Mouse (Mus musculus) embryonic facial prominence, embryonic 11.5 days (tissue): Measurements from ENCODE around the gene Fam126a. TPM values are rescaled to one million over a fixed set of nuclear protein-coding genes. Genes with fewer than 3 reads are reported as not detected.
A peak's percentile ranks its signal among the peaks of the same experiment; 100 is the strongest.

ENCODE experiments used
- ATAC-seq: fragments of 200-750 bp; cut with Nextera tagmentation; replicated peaks from 2 replicates; pipeline ENCODE4 v1.8.0; 2017; ENCODE audit warnings: low read depth; ENCODE audit not compliant: insufficient number of reproducible peaks, low FRiP score, low TSS enrichment
- DNase-seq: peaks from one replicate; pipeline ENCODE4 v3.0.0-alpha.2; 2015; ENCODE audit warnings: low spot score
- H3K27ac ChIP-seq: fragments of 300-500 bp; sonication (generic); replicated peaks from 2 replicates; pipeline ENCODE4 v1.5.1; 2014; ENCODE audit warnings: mild to moderate bottlenecking, low read depth, low read length, control low read depth
- H3K27me3 ChIP-seq: fragments of 300-500 bp; sonication (generic); 2 replicates; pipeline ENCODE4 v1.6.1; 2014; ENCODE audit warnings: mild to moderate bottlenecking, low read length, moderate library complexity, mixed read lengths; ENCODE audit not compliant: control insufficient read depth, insufficient read depth
- H3K36me3 ChIP-seq: fragments of 300-500 bp; sonication (generic); replicated peaks from 2 replicates; pipeline ENCODE4 v1.6.1; 2014; ENCODE audit warnings: low read depth, mild to moderate bottlenecking, low read length, moderate library complexity, mixed read lengths; ENCODE audit not compliant: control insufficient read depth, insufficient read depth
- H3K4me1 ChIP-seq: fragments of 300-500 bp; sonication (generic); 2 replicates; pipeline ENCODE4 v1.6.1; 2014; ENCODE audit warnings: low read length, mixed read lengths; ENCODE audit not compliant: control insufficient read depth, insufficient read depth
- H3K4me2 ChIP-seq: fragments of 300-500 bp; sonication (generic); 2 replicates; pipeline ENCODE4 v1.6.1; 2014; ENCODE audit warnings: low read depth, mild to moderate bottlenecking, control low read depth, low read length, moderate library complexity
- H3K4me3 ChIP-seq: fragments of 300-500 bp; sonication (generic); 2 replicates; pipeline ENCODE4 v1.5.1; 2014; ENCODE audit warnings: low read depth, low read length, control low read depth
- H3K9ac ChIP-seq: fragments of 300-500 bp; sonication (generic); replicated peaks from 2 replicates; pipeline ENCODE4 v1.6.1; 2014; ENCODE audit warnings: mild to moderate bottlenecking, control low read depth, low read length
- H3K9me3 ChIP-seq: fragments of 300-500 bp; sonication (generic); replicated peaks from 2 replicates; pipeline ENCODE4 v1.6.1; 2016; ENCODE audit warnings: mild to moderate bottlenecking, low read length, inconsistent platforms, mixed read lengths; ENCODE audit not compliant: control insufficient read depth
- WGBS: fragments of 180-500 bp; shearing (Covaris S2); extraction: QIAGEN DNeasy Blood & Tissue Kit; methylation state at CpG from one replicate; pipeline ENCODE4 v1.1.7; 2014; 5-methylcytosine and 5-hydroxymethylcytosine counted together
- polyA plus RNA-seq: library from polyadenylated mRNA; unstranded; fragments of >200 nt; fragmentation: Nextera tagmentation; extraction: Ambion mirVana; gene quantifications from 2 replicates; pipeline ENCODE4 v1.2.1, GENCODE M21; 2014

Gene Fam126a
- polyA plus RNA-seq, 1 experiment from 2014 or later, result 35.6 TPM

- no peak overlapping the region for H3K4me3 ChIP-seq
- ATAC-seq, result no peak
- 69% methylated on average over 4 of the region's 4 CpGs for WGBS
- DNase-seq, result no peak
- no peaks in the 10 kb centered on the region for H3K4me1 ChIP-seq
- H3K4me2 ChIP-seq, result no peak overlapping the region
- no peaks in the 10 kb centered on the region for H3K27me3 ChIP-seq
- H3K9ac ChIP-seq, result no peak overlapping the region
- no peaks in the 10 kb centered on the region for H3K36me3 ChIP-seq
- no peaks in the 10 kb centered on the region for H3K9me3 ChIP-seq
- no peak overlapping the region for H3K27ac ChIP-seq
Measured at GRCm38 (mm10) chr5:23908486-23909090, 121.9 kb downstream of the Fam126a start.

- Histone ChIP-seq H3K4me3 (no peak overlapping the region), H3K9ac (no peak overlapping the region), H3K4me1 (no peaks in the 10 kb centered on the region), H3K4me2 (no peak overlapping the region), H3K27ac (no peak overlapping the region), H3K36me3 (no peaks in the 10 kb centered on the region), H3K27me3 (no peaks in the 10 kb centered on the region), H3K9me3 (no peaks in the 10 kb centered on the region)
- WGBS, result 75% methylated on average over 2 of the region's 2 CpGs
- no peak for DNase-seq
- no peak for ATAC-seq
Measured at GRCm38 (mm10) chr5:23902221-23902620, 128.3 kb downstream of the Fam126a start.

GRCm38 (mm10) chr5:23900190-23900589, 130.3 kb downstream of the Fam126a start:
- no peak for ATAC-seq

GRCm38 (mm10) chr5:23893864-23894771, 136.4 kb downstream of the Fam126a start:
- H3K9ac ChIP-seq, result no peak overlapping the region
- ATAC-seq, result no peak
- no peaks in the 10 kb centered on the region for H3K36me3 ChIP-seq
- no peaks in the 10 kb centered on the region for H3K27me3 ChIP-seq
- H3K4me3 ChIP-seq, result no peak overlapping the region
- no peak overlapping the region for H3K27ac ChIP-seq
- H3K4me1 ChIP-seq, result no peaks in the 10 kb centered on the region
- no peaks in the 10 kb centered on the region for H3K9me3 ChIP-seq
- WGBS, result 78% methylated on average over 11 of the region's 11 CpGs
- no peak overlapping the region for H3K4me2 ChIP-seq
- DNase-seq, result no peak

More at GRCm38 (mm10) chr5:23900190-23900589, 130.3 kb downstream of the Fam126a start:
- H3K27ac ChIP-seq, result no peak overlapping the region
- no peaks in the 10 kb centered on the region for H3K27me3 ChIP-seq
- no peak overlapping the region for H3K9ac ChIP-seq
- H3K4me3 ChIP-seq, result no peak overlapping the region
- DNase-seq, result no peak
- no peaks in the 10 kb centered on the region for H3K4me1 ChIP-seq
- H3K36me3 ChIP-seq, result no peaks in the 10 kb centered on the region
- H3K9me3 ChIP-seq, result no peaks in the 10 kb centered on the region
- no peak overlapping the region for H3K4me2 ChIP-seq
- 75% methylated on average over 4 of the region's 4 CpGs for WGBS

GRCm38 (mm10) chr5:23893156-23893863, 137.2 kb downstream of the Fam126a start:
- no peak overlapping the region for H3K27ac ChIP-seq
- H3K4me1 ChIP-seq, result no peaks in the 10 kb centered on the region
- H3K36me3 ChIP-seq, result no peaks in the 10 kb centered on the region
- no peaks in the 10 kb centered on the region for H3K9me3 ChIP-seq
- no peak overlapping the region for H3K4me3 ChIP-seq
- H3K4me2 ChIP-seq, result no peak overlapping the region
- ATAC-seq (no peak), DNase-seq (no peak)
- H3K9ac ChIP-seq, result no peak overlapping the region
- no peaks in the 10 kb centered on the region for H3K27me3 ChIP-seq
- 78% methylated on average over 5 of the region's 5 CpGs for WGBS

- H3K27ac ChIP-seq, result no peak overlapping the region
- 43% methylated on average over 10 of the region's 10 CpGs for WGBS
- ATAC-seq (no peak), DNase-seq (peak; percentile 66)
- H3K4me2 ChIP-seq, result no peak overlapping the region
- no peaks in the 10 kb centered on the region for H3K4me1 ChIP-seq
- no peaks in the 10 kb centered on the region for H3K36me3 ChIP-seq
- no peak overlapping the region for H3K9ac ChIP-seq
- no peaks in the 10 kb centered on the region for H3K27me3 ChIP-seq
- H3K9me3 ChIP-seq, result no peaks in the 10 kb centered on the region
- no peak overlapping the region for H3K4me3 ChIP-seq
Measured at GRCm38 (mm10) chr5:23890734-23891133, 139.8 kb downstream of the Fam126a start.

GRCm38 (mm10) chr5:23889461-23889860, 141.0 kb downstream of the Fam126a start:
- ATAC-seq, result no peak
- Histone ChIP-seq H3K4me3 (no peak overlapping the region), H3K9ac (no peak overlapping the region), H3K27me3 (no peaks in the 10 kb centered on the region), H3K4me1 (no peaks in the 10 kb centered on the region), H3K4me2 (no peak overlapping the region), H3K27ac (no peak overlapping the region), H3K36me3 (no peaks in the 10 kb centered on the region), H3K9me3 (no peaks in the 10 kb centered on the region)
- no peak for DNase-seq
- WGBS, result 64% methylated on average over 4 of the region's 4 CpGs
